Mouse (Mus musculus): ENCODE data around the gene Klrb1b. TPM values are rescaled to one million over a fixed set of nuclear protein-coding genes. Genes with fewer than 3 reads are reported as not detected.

Klrb1b gene
- polyA plus RNA-seq, 1 experiment from 2014 or later, result not detected

GRCm38 (mm10) chr6:128838342-128839265 lies 12.5 kb upstream of the Klrb1b start:
- Histone ChIP-seq H3K36me3 (no peaks in the 10 kb centered on the region), H3K4me3 (peak overlapping the region; percentile 69), H3K27ac (peak overlapping the region; percentile 91), H3K4me1 (peaks cover 11% of the 10 kb centered on the region), H3K27me3 (ENCODE audit: low read depth, poor library complexity, severe bottlenecking) (no peaks in the 10 kb centered on the region), H3K9me3 (replicated peaks) (no peaks in the 10 kb centered on the region)
- DNase-seq (ENCODE audit: low spot score), result peak; percentile 90
- WGBS, result under 1% methylated on average over 49 of the region's 49 CpGs

- Histone ChIP-seq H3K9me3 (replicated peaks) (no peaks in the 10 kb centered on the region), H3K27me3 (ENCODE audit: low read depth, poor library complexity, severe bottlenecking) (no peaks in the 10 kb centered on the region), H3K27ac (peak overlapping the region; percentile 91), H3K36me3 (no peaks in the 10 kb centered on the region), H3K4me3 (peak overlapping the region; percentile 69), H3K4me1 (peaks cover 11% of the 10 kb centered on the region)
- WGBS, result 3% methylated on average over 14 of the region's 14 CpGs
- peak; percentile 62 for DNase-seq (ENCODE audit: low spot score)
Observed at GRCm38 (mm10) chr6:128837454-128838341, 11.6 kb upstream of the Klrb1b start.

- H3K27ac ChIP-seq, result peak overlapping the region; percentile 91
- peak overlapping the region; percentile 69 for H3K4me3 ChIP-seq
- no peak for DNase-seq (ENCODE audit: low spot score)
- H3K9me3 ChIP-seq (replicated peaks), result no peaks in the 10 kb centered on the region
- WGBS, result 87% methylated on average over 6 of the region's 6 CpGs
- no peaks in the 10 kb centered on the region for H3K27me3 ChIP-seq (ENCODE audit: low read depth, poor library complexity, severe bottlenecking)
- H3K36me3 ChIP-seq, result no peaks in the 10 kb centered on the region
- H3K4me1 ChIP-seq, result peaks cover 7% of the 10 kb centered on the region
Observed at GRCm38 (mm10) chr6:128836955-128837334, 10.8 kb upstream of the Klrb1b start.

GRCm38 (mm10) chr6:128836191-128836954 lies 10.2 kb upstream of the Klrb1b start:
- no peak for DNase-seq (ENCODE audit: low spot score)
- WGBS, result 90% methylated on average over 8 of the region's 8 CpGs
- Histone ChIP-seq H3K9me3 (replicated peaks) (no peaks in the 10 kb centered on the region), H3K27ac (no peak overlapping the region), H3K4me3 (no peak overlapping the region), H3K27me3 (ENCODE audit: low read depth, poor library complexity, severe bottlenecking) (no peaks in the 10 kb centered on the region), H3K36me3 (no peaks in the 10 kb centered on the region), H3K4me1 (peaks cover 4% of the 10 kb centered on the region; the same call in 1 of the 2 replicates)

- H3K4me3 ChIP-seq, result no peak overlapping the region
Observed at GRCm38 (mm10) chr6:128835571-128835970, 9.4 kb upstream of the Klrb1b start.

GRCm38 (mm10) chr6:128833046-128833445 lies 6.9 kb upstream of the Klrb1b start:
- Histone ChIP-seq H3K27ac (no peak overlapping the region), H3K9me3 (replicated peaks) (no peaks in the 10 kb centered on the region), H3K4me3 (no peak overlapping the region), H3K27me3 (ENCODE audit: low read depth, poor library complexity, severe bottlenecking) (no peaks in the 10 kb centered on the region), H3K4me1 (peaks cover 7% of the 10 kb centered on the region; the same call in 1 of the 2 replicates), H3K36me3 (no peaks in the 10 kb centered on the region)
- peak; percentile 27 for DNase-seq (ENCODE audit: low spot score)
- WGBS, result 86% methylated on average over 10 of the region's 10 CpGs

More at GRCm38 (mm10) chr6:128835571-128835970, 9.4 kb upstream of the Klrb1b start:
- no peaks in the 10 kb centered on the region for H3K27me3 ChIP-seq (ENCODE audit: low read depth, poor library complexity, severe bottlenecking)
- H3K27ac ChIP-seq, result no peak overlapping the region
- peak; percentile 7 for DNase-seq (ENCODE audit: low spot score)
- peaks cover 4% of the 10 kb centered on the region; the same call in 1 of the 2 replicates for H3K4me1 ChIP-seq
- 88% methylated on average over 4 of the region's 4 CpGs for WGBS
- no peaks in the 10 kb centered on the region for H3K9me3 ChIP-seq (replicated peaks)
- H3K36me3 ChIP-seq, result no peaks in the 10 kb centered on the region

DNA sequence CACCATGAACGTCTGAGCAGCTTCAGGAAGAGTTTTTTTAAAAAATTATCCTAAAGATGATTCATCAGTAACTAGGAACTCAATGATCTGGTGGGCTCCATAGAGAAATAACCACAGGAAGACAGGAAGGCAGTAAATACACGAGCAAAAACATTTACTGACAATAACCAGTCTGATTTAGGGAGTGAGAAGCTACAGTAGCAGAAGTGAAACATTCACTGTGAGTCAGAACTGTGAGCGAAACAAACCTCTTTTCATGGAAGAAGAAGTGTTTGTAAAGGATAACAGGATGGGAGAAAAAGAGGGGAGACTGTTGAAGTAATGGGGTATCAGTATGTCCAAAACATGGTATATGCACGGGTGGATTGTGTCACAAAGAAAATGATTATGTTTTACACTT lies 3.7 kb upstream of the Klrb1b start:
- Histone ChIP-seq H3K9me3 (replicated peaks) (no peaks in the 10 kb centered on the region), H3K36me3 (no peaks in the 10 kb centered on the region), H3K4me3 (no peak overlapping the region), H3K27me3 (ENCODE audit: low read depth, poor library complexity, severe bottlenecking) (no peaks in the 10 kb centered on the region), H3K4me1 (0 out of 2 replicates have a peak, but pooled peaks cover 2% of the 10 kb centered on the region), H3K27ac (no peak overlapping the region)
- DNase-seq (ENCODE audit: low spot score), result no peak
- WGBS, result 69% methylated on average over 4 of the region's 4 CpGs

DNA sequence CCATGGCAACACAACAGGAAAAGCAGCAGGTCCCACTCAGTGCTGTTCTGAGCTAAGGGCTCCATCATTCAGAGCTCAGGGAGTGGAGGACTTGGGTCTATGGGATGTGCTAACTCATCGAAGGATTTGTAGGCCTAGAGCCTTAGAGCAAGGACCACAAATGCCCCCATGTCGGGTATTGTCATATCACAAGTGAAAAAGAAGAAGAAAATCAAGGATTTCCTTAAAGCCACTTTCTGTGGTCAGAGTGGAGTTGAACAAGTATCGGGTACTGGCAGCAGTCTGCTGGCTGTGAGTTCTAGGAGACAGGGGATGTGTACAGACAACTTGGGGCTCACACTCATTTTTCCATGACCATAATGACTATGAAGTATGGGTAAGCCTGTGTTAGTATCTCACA lies 650 bp upstream of the Klrb1b start:
- Histone ChIP-seq H3K4me3 (no peak overlapping the region), H3K27me3 (ENCODE audit: low read depth, poor library complexity, severe bottlenecking) (no peaks in the 10 kb centered on the region), H3K9me3 (replicated peaks) (no peaks in the 10 kb centered on the region), H3K4me1 (0 out of 2 replicates have a peak, but pooled peaks cover 2% of the 10 kb centered on the region), H3K36me3 (no peaks in the 10 kb centered on the region), H3K27ac (no peak overlapping the region)
- no peak for DNase-seq (ENCODE audit: low spot score)
- 91% methylated on average over 3 of the region's 3 CpGs for WGBS

GRCm38 (mm10) chr6:128818083-128818802 lies 7.9 kb downstream of the Klrb1b start:
- H3K4me3 ChIP-seq, result no peak overlapping the region
- no peaks in the 10 kb centered on the region for H3K9me3 ChIP-seq (replicated peaks)
- no peak overlapping the region for H3K27ac ChIP-seq
- H3K27me3 ChIP-seq (ENCODE audit: low read depth, poor library complexity, severe bottlenecking), result no peaks in the 10 kb centered on the region
- H3K36me3 ChIP-seq, result no peaks in the 10 kb centered on the region
- no peak for DNase-seq (ENCODE audit: low spot score)
- 89% methylated on average over 4 of the region's 4 CpGs for WGBS
- H3K4me1 ChIP-seq, result no peaks in the 10 kb centered on the region

DNA sequence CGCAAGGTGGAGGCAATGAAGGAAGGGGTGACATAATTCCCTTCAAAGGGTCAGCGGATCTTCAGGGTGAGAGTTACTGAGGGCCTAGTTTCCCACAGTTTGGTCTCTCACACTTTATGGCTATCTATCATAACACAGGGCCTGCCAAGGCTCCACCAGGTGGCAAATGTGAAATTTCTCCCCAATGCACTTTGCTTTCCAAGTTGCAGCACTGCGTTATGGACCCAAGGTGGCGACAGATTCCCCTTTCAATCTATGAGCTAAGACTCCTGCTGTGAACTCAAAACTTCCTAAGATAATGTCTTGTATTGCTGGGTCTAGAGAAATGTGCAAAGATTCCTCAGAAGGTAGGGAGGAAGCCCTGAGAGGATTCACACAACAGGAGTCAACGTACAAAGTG lies 17.6 kb downstream of the Klrb1b start:
- H3K4me3 ChIP-seq, result no peak overlapping the region
- H3K9me3 ChIP-seq (replicated peaks), result no peaks in the 10 kb centered on the region
- no peak overlapping the region for H3K27ac ChIP-seq
- H3K4me1 ChIP-seq, result 0 out of 2 replicates have a peak, but pooled peaks cover under 1% of the 10 kb centered on the region
- DNase-seq (ENCODE audit: low spot score), result no peak
- H3K36me3 ChIP-seq, result no peaks in the 10 kb centered on the region
- WGBS, result 90% methylated on average over 5 of the region's 5 CpGs
- H3K27me3 ChIP-seq (ENCODE audit: low read depth, poor library complexity, severe bottlenecking), result no peaks in the 10 kb centered on the region

GRCm38 (mm10) chr6:128807021-128807420 lies 19.1 kb downstream of the Klrb1b start:
- peaks cover 6% of the 10 kb centered on the region; the same call in 1 of the 2 replicates for H3K4me1 ChIP-seq
- no peak overlapping the region for H3K27ac ChIP-seq
- H3K36me3 ChIP-seq, result no peaks in the 10 kb centered on the region
- H3K4me3 ChIP-seq, result no peak overlapping the region
- 68% methylated on average over 3 of the region's 3 CpGs for WGBS
- no peaks in the 10 kb centered on the region for H3K9me3 ChIP-seq (replicated peaks)
- no peaks in the 10 kb centered on the region for H3K27me3 ChIP-seq (ENCODE audit: low read depth, poor library complexity, severe bottlenecking)
- no peak for DNase-seq (ENCODE audit: low spot score)
